Mouse (Mus musculus): Measurements from ENCODE around the gene Trex1. TPM values are rescaled to one million over a fixed set of nuclear protein-coding genes. Genes with fewer than 3 reads are reported as not detected.

The Trex1 gene
- polyA plus RNA-seq, 1 experiment = 10.0 TPM

GRCm38 (mm10) chr9:109032435-109032834 is 27.1 kb downstream of the Trex1 start:
- Histone ChIP-seq H3K27me3 (ENCODE audit: control insufficient read depth, insufficient read depth, insufficient read length) (no peaks in the 10 kb centered on the region), H3ac (ENCODE audit: control insufficient read depth, insufficient read length) (no peak overlapping the region), H3K36me3 (ENCODE audit: control insufficient read depth, insufficient read depth) (no peaks in the 10 kb centered on the region), H3K4me3 (no peak overlapping the region), H3K79me2 (ENCODE audit: control insufficient read depth, insufficient read depth) (no peaks in the 10 kb centered on the region), H3K4me2 (ENCODE audit: low read depth) (no peak overlapping the region)
- TF ChIP-seq REST (IDR thresholded peaks at IDR 0.05; ENCODE audit: insufficient read depth, insufficient read length) (no peak), MYOD1 (IDR thresholded peaks at IDR 0.05; ENCODE audit: control insufficient read depth in 1 of 3, insufficient read length in 2 of 3, low read depth in 2 of 3) (no peak)

- no peaks in the 10 kb centered on the region for H3K36me3 ChIP-seq (ENCODE audit: control insufficient read depth, insufficient read depth)
- H3K4me2 ChIP-seq (ENCODE audit: low read depth) = no peak overlapping the region
- TF ChIP-seq USF1 (IDR thresholded peaks at IDR 0.05; ENCODE audit: low read depth) = no peak
- no peaks in the 10 kb centered on the region for H3K79me2 ChIP-seq (ENCODE audit: control insufficient read depth, insufficient read depth)
- H3ac ChIP-seq (ENCODE audit: control insufficient read depth, insufficient read length) = no peak overlapping the region
- no peak overlapping the region for H3K4me3 ChIP-seq
- no peaks in the 10 kb centered on the region for H3K27me3 ChIP-seq (ENCODE audit: control insufficient read depth, insufficient read depth, insufficient read length)
These were observed 27.8 kb downstream of the Trex1 start for GRCm38 (mm10) chr9:109031686-109032085.

- no peak overlapping the region for H3K4me3 ChIP-seq
- H3K27me3 ChIP-seq (ENCODE audit: control insufficient read depth, insufficient read depth, insufficient read length) = no peaks in the 10 kb centered on the region
- H3K36me3 ChIP-seq (ENCODE audit: control insufficient read depth, insufficient read depth) = no peaks in the 10 kb centered on the region
- no peaks in the 10 kb centered on the region for H3K79me2 ChIP-seq (ENCODE audit: control insufficient read depth, insufficient read depth)
- H3K4me2 ChIP-seq (ENCODE audit: low read depth) = no peak overlapping the region
- no peak overlapping the region for H3ac ChIP-seq (ENCODE audit: control insufficient read depth, insufficient read length)
- TF ChIP-seq MYOD1 (IDR thresholded peaks at IDR 0.05; ENCODE audit: control insufficient read depth in 1 of 3, insufficient read length in 2 of 3, low read depth in 2 of 3) (no peak), USF1 (IDR thresholded peaks at IDR 0.05; ENCODE audit: low read depth) (no peak), POLR2A (IDR thresholded peaks at IDR 0.05; ENCODE audit: insufficient read length, low read depth) (no peak), REST (IDR thresholded peaks at IDR 0.05; ENCODE audit: insufficient read depth, insufficient read length) (no peak), POLR2AphosphoS2 (IDR thresholded peaks at IDR 0.05; ENCODE audit: insufficient read length, low read depth) (no peak), SRF (IDR thresholded peaks at IDR 0.05; ENCODE audit: control insufficient read depth, insufficient read length, low read depth) (no peak), E2F4 (IDR thresholded peaks at IDR 0.05; ENCODE audit: insufficient read depth) (no peak), MYOG (IDR thresholded peaks at IDR 0.05; ENCODE audit: control insufficient read depth in 1 of 3, insufficient read depth in 1 of 3, insufficient read length in 2 of 3, low read depth in 2 of 3) (no peak), TCF12 (IDR thresholded peaks at IDR 0.05; ENCODE audit: insufficient read depth, poor library complexity, severe bottlenecking) (no peak), MAX (IDR thresholded peaks at IDR 0.05; ENCODE audit: low read depth) (no peak), TCF3 (IDR thresholded peaks at IDR 0.05; ENCODE audit: insufficient read length, low read depth) (no peak), CEBPB (IDR thresholded peaks at IDR 0.05; ENCODE audit: insufficient read depth, poor library complexity, severe bottlenecking) (no peak)
These were observed 28.5 kb downstream of the Trex1 start for GRCm38 (mm10) chr9:109031001-109031400.

- Histone ChIP-seq H3K4me3 (no peak overlapping the region), H3K79me2 (ENCODE audit: control insufficient read depth, insufficient read depth) (no peaks in the 10 kb centered on the region), H3K27me3 (ENCODE audit: control insufficient read depth, insufficient read depth, insufficient read length) (no peaks in the 10 kb centered on the region), H3K36me3 (ENCODE audit: control insufficient read depth, insufficient read depth) (no peaks in the 10 kb centered on the region), H3ac (ENCODE audit: control insufficient read depth, insufficient read length) (no peak overlapping the region), H3K4me2 (ENCODE audit: low read depth) (no peak overlapping the region)
- no peak for TF ChIP-seq E2F4 (IDR thresholded peaks at IDR 0.05; ENCODE audit: insufficient read depth)
These were observed 29.2 kb downstream of the Trex1 start for GRCm38 (mm10) chr9:109030312-109030711.

- Histone ChIP-seq H3K79me2 (ENCODE audit: control insufficient read depth, insufficient read depth) (no peaks in the 10 kb centered on the region), H3K4me3 (no peak overlapping the region), H3K27me3 (ENCODE audit: control insufficient read depth, insufficient read depth, insufficient read length) (no peaks in the 10 kb centered on the region), H3K36me3 (ENCODE audit: control insufficient read depth, insufficient read depth) (no peaks in the 10 kb centered on the region), H3K4me2 (ENCODE audit: low read depth) (no peak overlapping the region), H3ac (ENCODE audit: control insufficient read depth, insufficient read length) (no peak overlapping the region)
- TF ChIP-seq TCF12 (IDR thresholded peaks at IDR 0.05; ENCODE audit: insufficient read depth, poor library complexity, severe bottlenecking) = no peak
- no peak for TF ChIP-seq SRF (IDR thresholded peaks at IDR 0.05; ENCODE audit: control insufficient read depth, insufficient read length, low read depth)
- no peak for TF ChIP-seq POLR2AphosphoS2 (IDR thresholded peaks at IDR 0.05; ENCODE audit: insufficient read length, low read depth)
- no peak for TF ChIP-seq TCF3 (IDR thresholded peaks at IDR 0.05; ENCODE audit: insufficient read length, low read depth)
- no peak for TF ChIP-seq E2F4 (IDR thresholded peaks at IDR 0.05; ENCODE audit: insufficient read depth)
- TF ChIP-seq MYOD1 (IDR thresholded peaks at IDR 0.05; ENCODE audit: control insufficient read depth in 1 of 3, insufficient read length in 2 of 3, low read depth in 2 of 3) = no peak
- TF ChIP-seq MAX (IDR thresholded peaks at IDR 0.05; ENCODE audit: low read depth) = no peak
- no peak for TF ChIP-seq USF1 (IDR thresholded peaks at IDR 0.05; ENCODE audit: low read depth)
- TF ChIP-seq POLR2A (IDR thresholded peaks at IDR 0.05; ENCODE audit: insufficient read length, low read depth) = no peak
- TF ChIP-seq REST (IDR thresholded peaks at IDR 0.05; ENCODE audit: insufficient read depth, insufficient read length) = no peak
- no peak for TF ChIP-seq MYOG (IDR thresholded peaks at IDR 0.05; ENCODE audit: control insufficient read depth in 1 of 3, insufficient read depth in 1 of 3, insufficient read length in 2 of 3, low read depth in 2 of 3)
- no peak for TF ChIP-seq CEBPB (IDR thresholded peaks at IDR 0.05; ENCODE audit: insufficient read depth, poor library complexity, severe bottlenecking)
These were observed 30.6 kb downstream of the Trex1 start for GRCm38 (mm10) chr9:109028919-109029318.

GRCm38 (mm10) chr9:109028421-109028820 is 31.1 kb downstream of the Trex1 start:
- TF ChIP-seq TCF3 (IDR thresholded peaks at IDR 0.05; ENCODE audit: insufficient read length, low read depth) = no peak
- TF ChIP-seq MAX (IDR thresholded peaks at IDR 0.05; ENCODE audit: low read depth) = no peak
- TF ChIP-seq REST (IDR thresholded peaks at IDR 0.05; ENCODE audit: insufficient read depth, insufficient read length) = no peak
- no peak for TF ChIP-seq MYOG (IDR thresholded peaks at IDR 0.05; ENCODE audit: control insufficient read depth in 1 of 3, insufficient read depth in 1 of 3, insufficient read length in 2 of 3, low read depth in 2 of 3)
- no peak for TF ChIP-seq MYOD1 (IDR thresholded peaks at IDR 0.05; ENCODE audit: control insufficient read depth in 1 of 3, insufficient read length in 2 of 3, low read depth in 2 of 3)
- H3K27me3 ChIP-seq (ENCODE audit: control insufficient read depth, insufficient read depth, insufficient read length) = no peaks in the 10 kb centered on the region
- no peak overlapping the region for H3K4me2 ChIP-seq (ENCODE audit: low read depth)
- no peaks in the 10 kb centered on the region for H3K36me3 ChIP-seq (ENCODE audit: control insufficient read depth, insufficient read depth)
- no peak overlapping the region for H3K4me3 ChIP-seq
- H3K79me2 ChIP-seq (ENCODE audit: control insufficient read depth, insufficient read depth) = no peaks in the 10 kb centered on the region
- H3ac ChIP-seq (ENCODE audit: control insufficient read depth, insufficient read length) = no peak overlapping the region

Data from myocyte (in vitro differentiated cells).